Mouse (Mus musculus) small intestine, adult 2 months (tissue): ENCODE measurements around the gene Zfp119b. TPM values are rescaled to one million over a fixed set of nuclear protein-coding genes. Genes with fewer than 3 reads are reported as not detected.

Source experiments
- H3K27ac ChIP-seq: fragments of 200-500 bp; 2 replicates; pipeline ENCODE4 v1.5.1; 2012; ENCODE audit warnings: low read depth, low read length, control low read depth, inconsistent platforms; ENCODE audit not compliant: insufficient read depth
- H3K27me3 ChIP-seq: fragments of 200-500 bp; 2 replicates; pipeline ENCODE4 v1.6.1; 2012; ENCODE audit warnings: mild to moderate bottlenecking, moderate library complexity, low read length, inconsistent platforms; ENCODE audit not compliant: control insufficient read depth, insufficient read depth
- H3K36me3 ChIP-seq: fragments of 200-500 bp; 2 replicates; pipeline ENCODE4 v1.6.1; 2012; ENCODE audit warnings: mild to moderate bottlenecking, low read length, control low read depth, inconsistent platforms; ENCODE audit not compliant: control insufficient read depth, insufficient read depth
- H3K4me1 ChIP-seq: fragments of 200-500 bp; 2 replicates; pipeline ENCODE4 v1.6.1; 2012; ENCODE audit warnings: low read length, inconsistent platforms, mixed read lengths; ENCODE audit not compliant: control insufficient read depth, insufficient read depth, insufficient read length
- H3K4me3 ChIP-seq: fragments of 200-500 bp; 2 replicates; pipeline ENCODE4 v1.5.1; 2012; ENCODE audit warnings: low read depth, mild to moderate bottlenecking, control low read depth, inconsistent platforms, low read length, moderate library complexity
- CTCF ChIP-seq: fragments of 200-500 bp; IDR thresholded peaks from 2 replicates; pipeline ENCODE4 v1.5.1; 2012; ENCODE audit warnings: low read depth, mild to moderate bottlenecking, control low read depth, inconsistent platforms, low read length, moderate library complexity, mixed read lengths; ENCODE audit not compliant: insufficient replicate concordance, insufficient read length; ENCODE audit errors: extremely low read depth
- POLR2A ChIP-seq: fragments of 200-500 bp; IDR thresholded peaks from 2 replicates; pipeline ENCODE4 v1.6.1; 2012; ENCODE audit warnings: low read depth, mild to moderate bottlenecking, control low read depth, inconsistent platforms, low read length, moderate library complexity
- WGBS: fragments of 180-500 bp; shearing (Covaris S2); methylation state at CpG from one replicate; pipeline ENCODE4 v1.1.7; 2018; 5-methylcytosine and 5-hydroxymethylcytosine counted together
- polyA plus RNA-seq: library from polyadenylated mRNA; depleted of rRNA; stranded (reverse); fragments of >200 nt; gene quantifications from 2 replicates; pipeline ENCODE4 v1.2.3, GENCODE M21; 2012

The Zfp119b gene
- polyA plus RNA-seq, 1 experiment: 0.09 TPM

GRCm38 (mm10) chr17:55961631-55962030, 12.3 kb upstream of the Zfp119b start:
- TF ChIP-seq CTCF (no peak), POLR2A (no peak)
- Histone ChIP-seq H3K4me3 (no peak overlapping the region), H3K4me1 (peaks cover 7% of the 10 kb centered on the region; the same call in 1 of the 2 replicates), H3K27ac (no peak overlapping the region), H3K36me3 (peaks cover 32% of the 10 kb centered on the region), H3K27me3 (no peaks in the 10 kb centered on the region)
- WGBS: 95% methylated on average over 7 of the region's 7 CpGs

- Histone ChIP-seq H3K27me3 (no peaks in the 10 kb centered on the region), H3K27ac (no peak overlapping the region), H3K4me1 (peaks cover 7% of the 10 kb centered on the region; the same call in 1 of the 2 replicates), H3K36me3 (peaks cover 25% of the 10 kb centered on the region), H3K4me3 (no peak overlapping the region)
- no peak for TF ChIP-seq POLR2A
- no peak for TF ChIP-seq CTCF
Measured at GRCm38 (mm10) chr17:55960791-55961190, 11.5 kb upstream of the Zfp119b start.

GRCm38 (mm10) chr17:55959946-55960740, 10.8 kb upstream of the Zfp119b start:
- 69% methylated on average over 10 of the region's 10 CpGs for WGBS
- Histone ChIP-seq H3K4me3 (no peak overlapping the region), H3K27me3 (no peaks in the 10 kb centered on the region), H3K4me1 (peaks cover 7% of the 10 kb centered on the region; the same call in 1 of the 2 replicates), H3K36me3 (peaks cover 21% of the 10 kb centered on the region), H3K27ac (peak overlapping the region; percentile 50; the same call in 1 of the 2 replicates)
- TF ChIP-seq CTCF (no peak), POLR2A (no peak)

- WGBS: under 1% methylated on average over 45 of the region's 46 CpGs
- TF ChIP-seq POLR2A (peak; percentile 69), CTCF (no peak)
- Histone ChIP-seq H3K4me1 (peaks cover 7% of the 10 kb centered on the region; the same call in 1 of the 2 replicates), H3K4me3 (peak within 1 kb of the TSS; percentile 88), H3K27me3 (no peaks in the 10 kb centered on the region), H3K27ac (peak within 1 kb of the TSS; percentile 98), H3K36me3 (peaks cover 12% of the 10 kb centered on the region)
Measured at GRCm38 (mm10) chr17:55958918-55959728, 9.8 kb upstream of the Zfp119b start, which contains the start of gene Yju2. TSS of gene Yju2 (plus strand) at chr17:55959099.

GRCm38 (mm10) chr17:55958584-55958886, 9.2 kb upstream of the Zfp119b start:
- no peaks in the 10 kb centered on the region for H3K27me3 ChIP-seq
- WGBS: 35% methylated on average over 2 of the region's 2 CpGs
- 0 out of 2 replicates have a peak overlapping the region, but pooled peaks have one; percentile 1 for H3K4me3 ChIP-seq
- TF ChIP-seq POLR2A (no peak), CTCF (no peak)
- peaks cover 7% of the 10 kb centered on the region; the same call in 1 of the 2 replicates for H3K4me1 ChIP-seq
- H3K36me3 ChIP-seq: peaks cover 9% of the 10 kb centered on the region; the same call in 1 of the 2 replicates
- H3K27ac ChIP-seq: peak overlapping the region; percentile 38

GRCm38 (mm10) chr17:55957726-55958583, 8.7 kb upstream of the Zfp119b start:
- WGBS: 72% methylated on average over 13 of the region's 13 CpGs
- Histone ChIP-seq H3K36me3 (peaks cover 7% of the 10 kb centered on the region; the same call in 1 of the 2 replicates), H3K27ac (peak overlapping the region; percentile 38; the same call in 1 of the 2 replicates), H3K4me1 (peaks cover 7% of the 10 kb centered on the region; the same call in 1 of the 2 replicates), H3K4me3 (0 out of 2 replicates have a peak overlapping the region, but pooled peaks have one; percentile 1), H3K27me3 (no peaks in the 10 kb centered on the region)
- no peak for TF ChIP-seq POLR2A
- no peak for TF ChIP-seq CTCF
